Mouse (Mus musculus) embryonic fibroblast, embryonic 13.5 days (primary cell): ENCODE measurements around the gene Pdcd1.

Experiments used
- CTCF ChIP-seq: IDR thresholded peaks from 2 replicates; pipeline ENCODE4 v1.5.1; 2011; ENCODE audit warnings: mild to moderate bottlenecking, control low read depth, low read length, moderate library complexity, borderline replicate concordance; ENCODE audit not compliant: insufficient read depth
- POLR2A ChIP-seq: IDR thresholded peaks from 2 replicates; pipeline ENCODE4 v1.6.1; 2011; ENCODE audit warnings: low read depth, mild to moderate bottlenecking, control low read depth, low read length, moderate library complexity

DNA sequence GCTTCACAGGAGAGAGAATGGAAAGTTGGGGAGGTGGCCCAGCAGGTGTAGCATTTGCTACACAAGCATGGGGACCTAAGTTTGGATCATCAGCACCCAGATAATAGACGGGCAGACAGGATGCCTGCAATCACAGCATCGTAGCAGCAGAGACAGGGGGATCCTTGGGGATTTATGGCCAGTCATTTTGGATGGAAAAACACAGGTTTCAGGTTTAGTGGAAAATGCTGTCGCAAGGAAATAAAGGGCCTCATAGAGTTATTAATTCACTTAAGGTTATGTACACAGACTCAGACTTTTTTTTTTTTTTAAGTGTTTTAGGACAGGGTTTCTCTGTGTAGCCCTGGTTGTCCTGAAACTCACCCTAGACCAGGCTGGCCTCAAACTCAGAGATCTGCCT, 6.8 kb downstream of the Pdcd1 start:
- no peak for TF ChIP-seq CTCF
- no peak for TF ChIP-seq POLR2A
